Mouse (Mus musculus) liver, adult (tissue): ENCODE measurements around the gene Zfp414.

Source experiments
- GATA4 ChIP-seq: IDR thresholded peaks from 2 replicates; pipeline ENCODE4 v1.6.1; 2014; ENCODE audit warnings: mild to moderate bottlenecking, low read length; ENCODE audit not compliant: insufficient replicate concordance

Gene Zfp414

GRCm38 (mm10) chr17:33637038-33637437, 8.1 kb downstream of the Zfp414 start:
- TF ChIP-seq GATA4: no peak

GRCm38 (mm10) chr17:33637516-33638276, 8.8 kb downstream of the Zfp414 start, which contains the start of gene Pram1:
Gene Pram1, plus strand, starts transcription at chr17:33638056.
- TF ChIP-seq GATA4: no peak

- TF ChIP-seq GATA4: no peak
These were observed 10.9 kb downstream of the Zfp414 start for GRCm38 (mm10) chr17:33639743-33640142.

- TF ChIP-seq GATA4: no peak
These were observed 15.2 kb downstream of the Zfp414 start for GRCm38 (mm10) chr17:33644068-33644467.

GRCm38 (mm10) chr17:33645073-33645472, 16.2 kb downstream of the Zfp414 start:
- TF ChIP-seq GATA4: no peak

- TF ChIP-seq GATA4: no peak
These were observed 21.0 kb downstream of the Zfp414 start for GRCm38 (mm10) chr17:33649781-33650475.

- TF ChIP-seq GATA4: no peak
These were observed 37.9 kb downstream of the Zfp414 start for GRCm38 (mm10) chr17:33666813-33667212.

- no peak for TF ChIP-seq GATA4
These were observed 40.8 kb downstream of the Zfp414 start for GRCm38 (mm10) chr17:33669681-33670080.

GRCm38 (mm10) chr17:33673837-33674236, 44.9 kb downstream of the Zfp414 start:
- no peak for TF ChIP-seq GATA4

- TF ChIP-seq GATA4: no peak
These were observed 46.6 kb downstream of the Zfp414 start for GRCm38 (mm10) chr17:33675452-33675851.

GRCm38 (mm10) chr17:33676086-33676485, 47.2 kb downstream of the Zfp414 start:
- no peak for TF ChIP-seq GATA4

GRCm38 (mm10) chr17:33678771-33679170, 49.9 kb downstream of the Zfp414 start:
- TF ChIP-seq GATA4: no peak
